9 mouse cellular contexts compared by ENCODE assay signal in the genomic region with DNA sequence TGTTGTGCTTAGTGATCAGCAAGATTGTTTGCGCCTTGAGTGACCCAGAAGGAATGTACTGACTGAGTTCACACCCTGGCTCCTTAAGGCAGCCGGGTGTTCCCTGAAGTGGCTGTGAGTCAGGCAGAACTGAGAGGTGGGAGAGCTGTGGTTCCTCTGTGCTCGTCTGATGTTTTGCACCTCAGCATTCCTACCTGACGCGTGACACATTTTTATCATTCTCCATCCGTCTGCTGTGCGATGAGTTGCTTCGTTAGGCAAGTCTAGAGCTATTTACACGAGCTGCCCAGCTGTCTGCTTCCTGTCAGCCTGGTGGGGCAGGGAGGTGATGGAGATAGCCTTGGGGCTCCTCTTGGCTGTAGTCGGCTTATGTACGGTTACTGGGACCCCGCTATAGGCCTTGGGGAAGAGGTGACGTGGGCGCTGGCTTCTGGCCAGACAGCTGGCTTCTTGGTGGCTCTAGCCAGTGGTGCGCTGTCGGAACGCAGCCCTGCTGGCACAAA. TPM values are rescaled to one million over a fixed set of nuclear protein-coding genes. Genes with fewer than 3 reads are reported as not detected.
A peak's percentile ranks its signal among the peaks of the same experiment; 100 is the strongest.
DNase-seq lines count a peak whose midpoint lies in the region; ATAC-seq and TF ChIP-seq lines count a peak whose summit lies in the region.
"Had no signal": no experiment of that assay in that cellular context is flagged by ENCODE, and none has a peak within 500 bp of the region (broad histone marks: within the 10 kb centered on the region; RNA-seq: fewer than 3 reads in every experiment).

No protein-coding gene starts in this region.

- no peaks in the 10 kb centered on the region for H3K9me3 ChIP-seq in ES-E14 (ENCODE audit: control insufficient read depth, insufficient read depth, low read depth, low read length)
- H3K9me3 ChIP-seq in forebrain, embryonic 14.5 days (replicated peaks; ENCODE audit: control insufficient read depth, low read length): no peaks in the 10 kb centered on the region
- H3K9me3 ChIP-seq in hindbrain, embryonic 11.5 days (ENCODE audit: control insufficient read depth, low read length): no peaks in the 10 kb centered on the region

- H3K27ac ChIP-seq in ES-E14 (ENCODE audit: insufficient read depth, low read depth, low read length, poor library complexity, severe bottlenecking): no peak overlapping the region
- H3K27ac ChIP-seq in forebrain, embryonic 14.5 days (ENCODE audit: low read depth, low read length): no peak overlapping the region
- peak overlapping the region; percentile 51; the same call in 1 of the 2 replicates for H3K27ac ChIP-seq in hindbrain, embryonic 11.5 days (ENCODE audit: low read depth, low read length)
- H3K27ac ChIP-seq in small intestine, adult 2 months (ENCODE audit: insufficient read depth, low read depth, low read length): peak overlapping the region; percentile 69

- 0 out of 2 replicates have a peak, but pooled peaks have one; percentile 26 for ATAC-seq in forebrain, embryonic 14.5 days
- ATAC-seq in hindbrain, embryonic 11.5 days (ENCODE audit: low FRiP score): no peak

- peak; percentile 77 to 90 for DNase-seq in adrenal gland, adult (ENCODE audit: inconsistent age in 2 of 2, low spot score in 1 of 2)
- no peak for DNase-seq in adrenal gland, adult 8-10 months
- no peak for DNase-seq in ES-E14 (ENCODE audit: low read depth, low spot score)
- peak; percentile 49 for DNase-seq in forebrain, embryonic 14.5 days (ENCODE audit: low spot score)
- no peak for DNase-seq in hindbrain, embryonic 11.5 days (ENCODE audit: low spot score)
- DNase-seq in lung, adult 2 months: peak; percentile 66
- no peak for DNase-seq in embryo, embryonic 9.5 days (ENCODE audit: extremely low spot score)

- H3K9ac ChIP-seq in ES-E14 (ENCODE audit: insufficient read depth, low read depth, low read length, poor library complexity, severe bottlenecking): no peak overlapping the region; the same call in 1 of the 2 replicates
- no peak overlapping the region for H3K9ac ChIP-seq in forebrain, embryonic 14.5 days (ENCODE audit: low read length)
- no peak overlapping the region for H3K9ac ChIP-seq in hindbrain, embryonic 11.5 days (ENCODE audit: low read depth, low read length)

- no peak overlapping the region for H3K4me2 ChIP-seq in forebrain, embryonic 14.5 days (ENCODE audit: low read length)
- H3K4me2 ChIP-seq in hindbrain, embryonic 11.5 days (replicated peaks; ENCODE audit: low read depth, low read length): no peak overlapping the region

- no peak for TF ChIP-seq CTCF in lung, adult 2 months (IDR thresholded peaks at IDR 0.05; ENCODE audit: insufficient read depth, low read length)
- TF ChIP-seq CTCF in small intestine, adult 2 months (IDR thresholded peaks at IDR 0.05; ENCODE audit: extremely low read depth, insufficient read length, insufficient replicate concordance, low read depth, low read length): no peak

- no peaks in the 10 kb centered on the region for H3K36me3 ChIP-seq in ES-E14 (ENCODE audit: control insufficient read depth, insufficient read depth, low read length, poor library complexity, severe bottlenecking)
- H3K36me3 ChIP-seq in forebrain, embryonic 14.5 days (ENCODE audit: control insufficient read depth, insufficient read depth, low read length): 0 out of 2 replicates have a peak, but pooled peaks cover 3% of the 10 kb centered on the region
- no peaks in the 10 kb centered on the region for H3K36me3 ChIP-seq in hindbrain, embryonic 11.5 days (ENCODE audit: control insufficient read depth, insufficient read depth, low read length)
- H3K36me3 ChIP-seq in small intestine, adult 2 months (ENCODE audit: control insufficient read depth, insufficient read depth, low read length): no peaks in the 10 kb centered on the region

- 59% methylated on average over 17 of the region's 17 CpGs for WGBS in forebrain, embryonic 14.5 days
- 62% methylated on average over 17 of the region's 17 CpGs for WGBS in hindbrain, embryonic 11.5 days
- 22% methylated on average over 17 of the region's 17 CpGs for WGBS in lung, adult 2 months
- WGBS in small intestine, adult 2 months: 58% methylated on average over 17 of the region's 17 CpGs

- peak; percentile 50; the same call in 1 of the 2 replicates for TF ChIP-seq POLR2A in lung, adult 2 months (IDR thresholded peaks at IDR 0.05; ENCODE audit: borderline replicate concordance, extremely low read depth, low read depth, low read length)
- TF ChIP-seq POLR2A in small intestine, adult 2 months (IDR thresholded peaks at IDR 0.05; ENCODE audit: low read depth, low read length): no peak

- peaks cover 9 to 25% of the 10 kb centered on the region in 2 experiments for H3K4me1 ChIP-seq in ES-E14 (ENCODE audit: control insufficient read depth in 2 of 2, insufficient read depth in 2 of 2, low read length in 2 of 2, poor library complexity in 1 of 2)
- H3K4me1 ChIP-seq in forebrain, embryonic 14.5 days (ENCODE audit: control insufficient read depth, insufficient read depth, low read length): peaks cover 6% of the 10 kb centered on the region; the same call in 1 of the 2 replicates
- H3K4me1 ChIP-seq in hindbrain, embryonic 11.5 days (replicated peaks; ENCODE audit: control insufficient read depth, insufficient read depth, low read length): no peaks in the 10 kb centered on the region
- peaks cover 47% of the 10 kb centered on the region for H3K4me1 ChIP-seq in lung, adult 2 months (ENCODE audit: control insufficient read depth, insufficient read depth, low read length)
- H3K4me1 ChIP-seq in small intestine, adult 2 months (ENCODE audit: control insufficient read depth, insufficient read depth, insufficient read length, low read length): peaks cover 13% of the 10 kb centered on the region

- H3K27me3 ChIP-seq in forebrain, embryonic 14.5 days (replicated peaks; ENCODE audit: control insufficient read depth, insufficient read depth, low read length): no peaks in the 10 kb centered on the region
- no peaks in the 10 kb centered on the region for H3K27me3 ChIP-seq in hindbrain, embryonic 11.5 days (ENCODE audit: control insufficient read depth, insufficient read depth, low read length)
- no peaks in the 10 kb centered on the region for H3K27me3 ChIP-seq in small intestine, adult 2 months (ENCODE audit: control insufficient read depth, insufficient read depth, low read length)

- peak overlapping the region; percentile 16 to 45; a peak in 2 of 4 replicates for H3K4me3 ChIP-seq in ES-E14 (ENCODE audit: insufficient read depth in 1 of 2, low read depth in 1 of 2, low read length in 2 of 2, poor library complexity in 1 of 2, severe bottlenecking in 1 of 2)
- no peak overlapping the region for H3K4me3 ChIP-seq in forebrain, embryonic 14.5 days (ENCODE audit: low read depth, low read length)
- no peak overlapping the region for H3K4me3 ChIP-seq in hindbrain, embryonic 11.5 days (ENCODE audit: low read depth, low read length)
- H3K4me3 ChIP-seq in lung, adult 2 months (replicated peaks; ENCODE audit: extremely low read depth, low read depth, low read length): peak overlapping the region; percentile 26
- peak overlapping the region; percentile 41; the same call in 1 of the 2 replicates for H3K4me3 ChIP-seq in small intestine, adult 2 months (ENCODE audit: low read depth, low read length)
- H3K4me3 ChIP-seq: erythroblast, embryonic 14.5 days had no signal

- in situ Hi-C loops in ES-E14 (cut with MboI; ENCODE audit: low sequenced_read_pairs in 2 of 2, unreplicated experiment in 2 of 2): no loop called here

TF ChIP-seq in ES-E14, 5 proteins besides CTCF, POLR2A, EP300 and RAD21:
- TF ChIP-seq MAFK (IDR thresholded peaks at IDR 0.05; ENCODE audit: insufficient read depth, low read depth, low read length) (0 out of 2 replicates have a peak, but pooled peaks have one; percentile 22), CHD2 (IDR thresholded peaks at IDR 0.05; ENCODE audit: low read depth, low read length) (no peak)

RNA-seq across cellular contexts. Expression of a gene that starts 17.1 kb away (rescaled TPM):
- 10 to 100 TPM; 38.8 to 46.9 (median 43.2) TPM for total RNA-seq in adrenal gland, adult 8-10 months (2022)
- total RNA-seq in ES-E14 (2012; rRNA removed): 12.1 and 19.0 TPM in 2 replicates
- polyA plus RNA-seq in forebrain, embryonic 14.5 days (2014; fragmentation: Nextera tagmentation; extraction: Ambion mirVana): 47.8 and 58.4 TPM in 2 replicates
- polyA plus RNA-seq in hindbrain, embryonic 11.5 days (2014; fragmentation: Nextera tagmentation; extraction: Ambion mirVana): 15.8 and 19.1 TPM in 2 replicates
- 91.1 and 92.8 TPM in 2 replicates for polyA plus RNA-seq in lung, adult 2 months (2012; rRNA removed)
- polyA plus RNA-seq in small intestine, adult 2 months (2012; rRNA removed): 9.4 and 11.2 TPM in 2 replicates

RNA-seq across cellular contexts. Expression of a gene that starts 30.1 kb away (rescaled TPM):
- total RNA-seq in adrenal gland, adult 8-10 months (2022): not detected
- 0.27 and 0.37 TPM in 2 replicates for total RNA-seq in ES-E14 (2012; rRNA removed)
- 0.29 and 0.73 TPM in 2 replicates for polyA plus RNA-seq in forebrain, embryonic 14.5 days (2014; fragmentation: Nextera tagmentation; extraction: Ambion mirVana)
- polyA plus RNA-seq in hindbrain, embryonic 11.5 days (2014; fragmentation: Nextera tagmentation; extraction: Ambion mirVana): 0.26 and 0.70 TPM in 2 replicates
- 14.4 and 15.8 TPM in 2 replicates for polyA plus RNA-seq in lung, adult 2 months (2012; rRNA removed)
- polyA plus RNA-seq in small intestine, adult 2 months (2012; rRNA removed): 0.24 TPM in 1 of 2 replicates, not detected in the other

RNA-seq across cellular contexts. Expression of a gene that starts 42.9 kb away (rescaled TPM):
- 10 to 100 TPM; 55.1 to 64.9 (median 59.3) TPM for total RNA-seq in adrenal gland, adult 8-10 months (2022)
- 11.0 and 12.4 TPM in 2 replicates for total RNA-seq in ES-E14 (2012; rRNA removed)
- polyA plus RNA-seq in forebrain, embryonic 14.5 days (2014; fragmentation: Nextera tagmentation; extraction: Ambion mirVana): 10.2 and 12.1 TPM in 2 replicates
- 9.1 and 10.1 TPM in 2 replicates for polyA plus RNA-seq in hindbrain, embryonic 11.5 days (2014; fragmentation: Nextera tagmentation; extraction: Ambion mirVana)
- polyA plus RNA-seq in lung, adult 2 months (2012; rRNA removed): 83.6 and 83.9 TPM in 2 replicates
- 45.8 and 77.6 TPM in 2 replicates for polyA plus RNA-seq in small intestine, adult 2 months (2012; rRNA removed)

RNA-seq across cellular contexts. Expression of a gene that starts 55.5 kb away (rescaled TPM):
- 1 to 10 TPM; 1.6 to 5.6 (median 4.9) TPM for total RNA-seq in adrenal gland, adult 8-10 months (2022)
- 0.40 and 0.58 TPM in 2 replicates for total RNA-seq in ES-E14 (2012; rRNA removed)
- 6.7 and 8.8 TPM in 2 replicates for polyA plus RNA-seq in forebrain, embryonic 14.5 days (2014; fragmentation: Nextera tagmentation; extraction: Ambion mirVana)
- 3.0 and 3.7 TPM in 2 replicates for polyA plus RNA-seq in hindbrain, embryonic 11.5 days (2014; fragmentation: Nextera tagmentation; extraction: Ambion mirVana)
- polyA plus RNA-seq in lung, adult 2 months (2012; rRNA removed): 3.4 and 6.2 TPM in 2 replicates
- polyA plus RNA-seq in small intestine, adult 2 months (2012; rRNA removed): 2.8 and 11.4 TPM in 2 replicates

Comparison
In these comparisons a context has a peak if more than half of its experiments do, and no peak if none do; other contexts are left out.
1. DNase-seq: peak in adrenal gland, adult (2 of 2), forebrain, embryonic 14.5 days (single experiment) and lung, adult 2 months (single experiment); none in adrenal gland, adult 8-10 months (single experiment), ES-E14 (single experiment), hindbrain, embryonic 11.5 days (single experiment) and embryo, embryonic 9.5 days (single experiment).
2. H3K27ac ChIP-seq: peak in hindbrain, embryonic 11.5 days (single experiment) and small intestine, adult 2 months (single experiment); none in ES-E14 (single experiment) and forebrain, embryonic 14.5 days (single experiment).
3. H3K4me3 ChIP-seq: peak in ES-E14 (2 of 2), lung, adult 2 months (single experiment) and small intestine, adult 2 months (single experiment); none in forebrain, embryonic 14.5 days (single experiment) and hindbrain, embryonic 11.5 days (single experiment).